Mouse (Mus musculus) brain, embryonic 14.5 days (tissue): ENCODE results near the gene Rif1. TPM values are rescaled to one million over a fixed set of nuclear protein-coding genes. Genes with fewer than 3 reads are reported as not detected.
A peak's percentile ranks its signal among the peaks of the same experiment; 100 is the strongest.
"Not testable (repeated sequence)": the region's sequence is repeated elsewhere in the genome, so short reads cannot be mapped to it uniquely, and the experiment has no call there.

Experiments
- DNase-seq: peaks from one replicate; pipeline ENCODE4 v3.0.0-alpha.2; 2011; ENCODE audit warnings: low read depth
- CTCF ChIP-seq: fragments of 200-500 bp; IDR thresholded peaks from 2 replicates; pipeline ENCODE4 v1.5.1; 2012; ENCODE audit warnings: inconsistent platforms, mild to moderate bottlenecking, moderate library complexity, borderline replicate concordance; ENCODE audit not compliant: insufficient read depth, insufficient read length; ENCODE audit errors: extremely low read depth
- POLR2A ChIP-seq: fragments of 200-500 bp; IDR thresholded peaks from 2 replicates; pipeline ENCODE4 v1.6.1; 2012; ENCODE audit warnings: mild to moderate bottlenecking, inconsistent platforms, borderline replicate concordance; ENCODE audit not compliant: poor library complexity, insufficient read depth, insufficient read length, severe bottlenecking; ENCODE audit errors: extremely low read depth
- polyA plus RNA-seq: library from polyadenylated mRNA; depleted of rRNA; stranded (reverse); fragments of >200 nt; gene quantifications from 2 replicates; pipeline ENCODE4 v1.2.3, GENCODE M21; 2012; rRNA removed

Gene Rif1
- polyA plus RNA-seq, 1 experiment = 18.1 TPM

DNA sequence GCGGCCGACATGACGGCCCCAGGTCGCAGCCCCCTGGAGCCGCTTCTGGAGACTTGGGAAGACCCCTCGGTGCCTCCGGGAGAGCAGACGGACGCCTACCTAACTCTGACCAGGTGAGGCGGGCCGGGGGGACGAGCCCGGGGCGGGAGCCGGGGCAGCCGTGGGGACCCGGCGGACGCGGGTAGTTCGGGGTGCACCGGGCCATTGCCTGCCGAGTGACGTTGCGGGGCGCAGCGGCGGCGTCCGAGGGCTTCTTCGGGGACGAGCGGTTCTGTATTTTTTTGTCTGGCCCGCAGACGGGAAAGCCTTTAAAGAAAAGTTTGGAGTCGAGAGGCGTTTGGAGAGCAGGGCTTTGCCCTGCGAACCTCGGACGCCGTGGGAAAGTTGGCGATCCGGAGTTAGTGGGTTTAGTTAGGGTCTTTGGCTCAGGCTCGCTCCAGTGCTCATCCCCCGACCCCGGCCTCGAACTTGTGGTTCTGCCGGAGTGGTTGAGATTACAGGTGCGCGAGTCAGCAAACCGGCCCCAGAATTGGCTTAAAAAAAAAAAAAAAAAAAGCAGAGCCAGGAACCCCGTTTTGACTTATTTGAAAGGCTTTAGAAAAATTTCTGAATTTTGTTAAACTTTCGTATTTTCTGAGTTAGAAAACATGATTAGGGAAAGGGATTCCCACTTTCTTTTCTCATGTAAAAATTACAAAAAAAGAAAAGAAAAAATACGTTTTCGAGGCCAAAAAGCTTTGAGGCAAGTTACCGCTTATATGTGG, 691 bp downstream of the Rif1 start:
- TF ChIP-seq CTCF = no peak
- no peak for TF ChIP-seq POLR2A
- peak; percentile 44 for DNase-seq

DNA sequence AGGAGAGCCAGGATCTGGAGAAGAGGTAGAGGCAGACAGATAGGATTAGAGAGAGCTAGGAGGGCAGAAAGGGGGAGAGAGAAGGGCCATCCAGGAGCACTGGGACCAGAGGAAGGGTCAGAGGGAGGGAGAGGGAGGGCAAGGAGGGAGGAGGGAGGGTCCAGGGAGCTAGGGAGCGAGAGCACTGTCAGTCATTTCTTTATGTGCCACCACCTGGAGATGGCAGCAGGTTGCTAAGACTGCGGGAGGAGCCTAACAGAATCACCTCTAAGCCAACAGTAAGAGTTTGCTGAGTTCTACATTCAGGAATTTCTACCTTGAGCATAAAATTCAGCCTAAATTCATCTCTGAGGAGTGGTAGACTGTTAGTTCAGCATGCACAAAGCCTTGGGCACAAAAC, 6.0 kb downstream of the Rif1 start:
- DNase-seq = no peak
- no peak for TF ChIP-seq CTCF
- no peak for TF ChIP-seq POLR2A

DNA sequence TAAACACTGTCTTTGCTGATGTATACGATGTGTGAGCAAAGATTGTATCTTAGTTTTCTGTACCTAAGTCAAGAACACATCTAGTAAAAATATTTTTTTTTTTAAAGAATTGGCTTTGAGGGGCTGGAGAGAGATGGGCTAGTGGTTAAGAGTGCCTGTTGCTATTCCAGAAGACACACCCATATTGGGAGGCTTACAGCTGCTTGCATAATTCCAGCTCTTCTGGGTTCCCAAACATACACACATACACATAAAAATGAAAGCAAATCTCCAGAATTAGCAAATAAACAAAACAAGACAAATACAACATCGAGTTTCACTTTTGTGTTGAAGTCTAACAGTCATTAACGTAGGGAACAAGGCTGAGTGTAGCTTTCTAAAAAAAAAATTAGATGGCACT, 11.4 kb downstream of the Rif1 start:
- TF ChIP-seq CTCF (no peak), POLR2A (no peak)
- DNase-seq = no peak

DNA sequence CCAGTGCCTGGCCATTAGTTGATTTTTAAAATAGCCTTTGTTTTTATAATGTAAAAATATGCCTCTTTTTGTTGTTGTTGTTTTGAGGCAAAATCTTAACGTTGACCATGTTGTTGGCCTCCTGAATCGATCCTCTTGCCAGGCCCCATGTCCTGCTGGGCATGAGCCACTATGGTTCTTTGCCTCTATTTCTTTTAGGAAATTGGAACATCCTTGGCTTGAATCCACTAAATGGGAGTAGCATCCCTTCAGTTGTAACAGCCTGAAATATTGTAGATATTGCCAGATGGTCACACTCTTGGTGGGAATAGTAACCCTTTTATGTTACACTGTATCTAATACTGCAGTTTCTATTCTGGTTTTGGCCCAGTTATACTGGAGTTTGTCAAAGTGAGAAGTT, 11.9 kb downstream of the Rif1 start:
- peak; percentile 2 for DNase-seq
- TF ChIP-seq CTCF = no peak
- TF ChIP-seq POLR2A = no peak

- DNase-seq = no peak
- TF ChIP-seq POLR2A (no peak), CTCF (no peak)
Measured at GRCm38 (mm10) chr2:52114086-52114485, 41.5 kb downstream of the Rif1 start.

GRCm38 (mm10) chr2:52131370-52131769, 58.7 kb downstream of the Rif1 start:
- DNase-seq = not testable (repeated sequence)

GRCm38 (mm10) chr2:52133351-52133750, 60.7 kb downstream of the Rif1 start:
- peak; percentile 32 for DNase-seq
- TF ChIP-seq CTCF (no peak), POLR2A (no peak)

GRCm38 (mm10) chr2:52153064-52153463, 80.4 kb downstream of the Rif1 start:
- DNase-seq = no peak
- TF ChIP-seq CTCF (no peak), POLR2A (no peak)

- DNase-seq = no peak
- TF ChIP-seq POLR2A = no peak
- TF ChIP-seq CTCF = no peak
Measured at GRCm38 (mm10) chr2:52169243-52170005, 96.8 kb downstream of the Rif1 start.

Other genes with a start within 250 kb of the Rif1 start
- 3.4 and 3.9 TPM in 2 replicates for gene Rbm43, start 137.7 kb upstream of the Rif1 start, polyA plus RNA-seq
- gene Nmi, start 99.3 kb upstream of the Rif1 start, polyA plus RNA-seq = 2.2 and 3.5 TPM in 2 replicates
- gene Tnfaip6, start 34.8 kb upstream of the Rif1 start, polyA plus RNA-seq = 3.0 and 3.8 TPM in 2 replicates